Mouse (Mus musculus) lung, embryonic 15.5 days (tissue): ENCODE data around the gene Btn1a1. TPM values are rescaled to one million over a fixed set of nuclear protein-coding genes. Genes with fewer than 3 reads are reported as not detected.

Experiments used
- ATAC-seq: fragments of 200-750 bp; cut with Nextera tagmentation; 2 replicates; pipeline ENCODE4 v1.8.0; 2017; ENCODE audit warnings: moderate number of reproducible peaks, borderline replicate concordance; ENCODE audit not compliant: low FRiP score, low TSS enrichment; ENCODE audit errors: extremely low read depth
- H3K27ac ChIP-seq: fragments of 300-500 bp; sonication (generic); 2 replicates; pipeline ENCODE4 v1.5.1; 2015; ENCODE audit warnings: moderate library complexity, mild to moderate bottlenecking, inconsistent platforms
- H3K27me3 ChIP-seq: fragments of 300-500 bp; sonication (generic); 2 replicates; pipeline ENCODE4 v1.6.1; 2015; ENCODE audit warnings: inconsistent platforms
- H3K36me3 ChIP-seq: fragments of 300-500 bp; sonication (generic); 2 replicates; pipeline ENCODE4 v1.6.1; 2015; ENCODE audit warnings: inconsistent platforms
- H3K4me1 ChIP-seq: fragments of 300-500 bp; sonication (generic); 2 replicates; pipeline ENCODE4 v1.6.1; 2015; ENCODE audit warnings: inconsistent platforms
- H3K4me2 ChIP-seq: fragments of 300-500 bp; sonication (generic); 2 replicates; pipeline ENCODE4 v1.6.1; 2015; ENCODE audit warnings: inconsistent platforms, mild to moderate bottlenecking, moderate library complexity
- H3K4me3 ChIP-seq: fragments of 300-500 bp; sonication (generic); 2 replicates; pipeline ENCODE4 v1.5.1; 2015; ENCODE audit warnings: mild to moderate bottlenecking, inconsistent platforms
- H3K9ac ChIP-seq: fragments of 300-500 bp; sonication (generic); 2 replicates; pipeline ENCODE4 v1.6.1; 2015; ENCODE audit warnings: inconsistent platforms
- H3K9me3 ChIP-seq: fragments of 300-500 bp; sonication (generic); 2 replicates; pipeline ENCODE4 v1.6.1; 2016; ENCODE audit warnings: inconsistent platforms
- WGBS: fragments of 180-500 bp; shearing (Covaris S2); methylation state at CpG from one replicate; pipeline ENCODE4 v1.1.7; 2015; 5-methylcytosine and 5-hydroxymethylcytosine counted together
- polyA plus RNA-seq: library from polyadenylated mRNA; unstranded; fragments of >200 nt; fragmentation: Nextera tagmentation; extraction: Ambion mirVana; gene quantifications from 2 replicates; pipeline ENCODE4 v1.2.1, GENCODE M21; 2015

The Btn1a1 gene
- polyA plus RNA-seq, 1 experiment from 2014 or later, result 0.14 TPM

GRCm38 (mm10) chr13:23410632-23411031 lies 55.1 kb downstream of the Btn1a1 start:
- peaks cover 16% of the 10 kb centered on the region for H3K4me1 ChIP-seq
- H3K27ac ChIP-seq, result no peak overlapping the region
- no peak overlapping the region for H3K4me3 ChIP-seq
- H3K9me3 ChIP-seq, result no peaks in the 10 kb centered on the region
- ATAC-seq, result no peak
- H3K27me3 ChIP-seq, result peaks cover 13% of the 10 kb centered on the region; the same call in 1 of the 2 replicates
- WGBS, result 67% methylated on average over 9 of the region's 9 CpGs
- no peak overlapping the region for H3K9ac ChIP-seq
- H3K36me3 ChIP-seq, result no peaks in the 10 kb centered on the region
- H3K4me2 ChIP-seq, result no peak overlapping the region

Other genes starting within 250 kb of the Btn1a1 start
- not detected in 2 replicates for gene Vmn1r222, start 230.0 kb downstream of the Btn1a1 start, polyA plus RNA-seq
- gene Vmn1r223, start 218.8 kb downstream of the Btn1a1 start, polyA plus RNA-seq, result not detected in 2 replicates
- gene Zfp322a, start 96.7 kb downstream of the Btn1a1 start, polyA plus RNA-seq, result 51.9 and 53.3 TPM in 2 replicates
- gene Abt1, start 42.0 kb downstream of the Btn1a1 start, polyA plus RNA-seq, result 13.6 and 14.2 TPM in 2 replicates
- 0.16 and 0.21 TPM in 2 replicates for gene Btn2a2, start 23.0 kb upstream of the Btn1a1 start, polyA plus RNA-seq
- 6.9 and 8.1 TPM in 2 replicates for gene Hist1h4h, start 65.1 kb upstream of the Btn1a1 start, polyA plus RNA-seq
- 6.2 and 8.4 TPM in 2 replicates for gene Hist1h2af, start 68.0 kb upstream of the Btn1a1 start, polyA plus RNA-seq
- gene Hist1h3g, start 69.5 kb upstream of the Btn1a1 start, polyA plus RNA-seq, result 9.5 and 10.8 TPM in 2 replicates
- 1.4 TPM in 2 replicates for gene Hist1h2bh, start 77.5 kb upstream of the Btn1a1 start, polyA plus RNA-seq
- gene Hist1h3f, start 78.2 kb upstream of the Btn1a1 start, polyA plus RNA-seq, result 0.75 and 1.5 TPM in 2 replicates
- 1.7 and 2.1 TPM in 2 replicates for gene Hist1h4f, start 85.7 kb upstream of the Btn1a1 start, polyA plus RNA-seq
- 0.78 and 0.86 TPM in 2 replicates for gene Hist1h1d, start 87.4 kb upstream of the Btn1a1 start, polyA plus RNA-seq
- gene Hist1h3e, start 96.5 kb upstream of the Btn1a1 start, polyA plus RNA-seq, result 7.1 and 7.9 TPM in 2 replicates
- gene Hist1h2ae, start 105.3 kb upstream of the Btn1a1 start, polyA plus RNA-seq, result 143 and 164 TPM in 2 replicates
- 14.5 and 17.7 TPM in 2 replicates for gene Hist1h2bg, start 105.5 kb upstream of the Btn1a1 start, polyA plus RNA-seq
- 10.1 and 10.2 TPM in 2 replicates for gene Hist1h2bf, start 108.3 kb upstream of the Btn1a1 start, polyA plus RNA-seq
- gene Hist1h2ad, start 108.5 kb upstream of the Btn1a1 start, polyA plus RNA-seq, result 3.1 and 4.6 TPM in 2 replicates
- gene Hist1h3d, start 109.9 kb upstream of the Btn1a1 start, polyA plus RNA-seq, result 9.4 and 10.2 TPM in 2 replicates
- 160 and 177 TPM in 2 replicates for gene Hist1h4d, start 115.7 kb upstream of the Btn1a1 start, polyA plus RNA-seq
- 2.5 and 3.6 TPM in 2 replicates for gene Hist1h2be, start 155.2 kb upstream of the Btn1a1 start, polyA plus RNA-seq
- 28.3 and 28.5 TPM in 2 replicates for gene Hist1h1e, start 156.7 kb upstream of the Btn1a1 start, polyA plus RNA-seq
- gene Hist1h2ac, start 218.0 kb upstream of the Btn1a1 start, polyA plus RNA-seq, result 1.6 and 1.8 TPM in 2 replicates
- 60.8 and 63.6 TPM in 2 replicates for gene Hist1h2bc, start 218.3 kb upstream of the Btn1a1 start, polyA plus RNA-seq
- gene Hist1h1t, start 229.9 kb upstream of the Btn1a1 start, polyA plus RNA-seq, result 0.22 and 0.35 TPM in 2 replicates
- 8.2 and 9.4 TPM in 2 replicates for gene Hist1h4c, start 232.6 kb upstream of the Btn1a1 start, polyA plus RNA-seq
- gene Hfe, start 245.0 kb upstream of the Btn1a1 start, polyA plus RNA-seq, result 8.6 and 10.8 TPM in 2 replicates